Comparison of ENCODE assay signal across 26 mouse cellular contexts in the genomic region with DNA sequence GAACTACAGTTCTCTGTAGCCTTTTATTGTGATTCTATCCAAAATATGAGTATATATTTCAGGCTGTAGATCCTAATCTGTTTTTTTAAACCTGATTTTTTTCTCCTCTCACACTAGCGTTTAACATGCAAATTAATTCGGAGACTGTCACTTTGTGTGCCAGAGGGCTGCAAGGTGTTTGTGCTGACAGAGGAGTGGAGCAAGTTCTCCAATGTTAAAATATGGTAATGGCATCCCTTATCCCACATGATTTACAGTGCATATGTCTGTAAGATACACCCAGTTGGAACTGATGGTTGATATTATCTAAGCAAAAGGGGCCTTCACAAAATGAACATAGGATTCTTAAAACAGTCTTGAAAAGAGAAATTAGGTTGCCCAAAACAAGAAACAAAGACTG.
DNase-seq lines count a peak whose midpoint lies in the region; ATAC-seq and TF ChIP-seq lines count a peak whose summit lies in the region.
"Had no signal": no experiment of that assay in that cellular context is flagged by ENCODE, and none has a peak within 500 bp of the region (broad histone marks: within the 10 kb centered on the region; RNA-seq: fewer than 3 reads in every experiment).

No protein-coding gene starts in this region.

- DNase-seq in forebrain, embryonic 11.5 days (ENCODE audit: low spot score) = no peak
- DNase-seq in forebrain, embryonic 10.5 days (ENCODE audit: extremely low spot score, low spot score) = no peak
- DNase-seq in brain, embryonic 14.5 days (ENCODE audit: low read depth) = peak; percentile 58
- no peak for DNase-seq in forebrain, postnatal 0 days
- DNase-seq in layer of hippocampus, postnatal 25 days (ENCODE audit: extremely low spot score in 1 of 2, low spot score in 1 of 2) = no peak
- DNase-seq: adrenal gland, adult 8-10 months; adrenal gland, postnatal 14 days; adrenal gland, postnatal 36 days; B cell, adult 2 months; cerebellum, adult 11 months; cerebellum, adult 18-20 months; cerebellum, adult 9-11 months; cerebellum, postnatal 14 days; cerebellum, postnatal 36 days; embryo, embryonic 11 days; gastrocnemius, adult 2 months had no signal

- TF ChIP-seq CTCF in brain, embryonic 14.5 days (IDR thresholded peaks at IDR 0.05; ENCODE audit: borderline replicate concordance, extremely low read depth, insufficient read depth, insufficient read length) = no peak
- TF ChIP-seq CTCF in forebrain, postnatal 0 days (IDR thresholded peaks at IDR 0.05; ENCODE audit: low read depth) = no peak

- TF ChIP-seq POLR2A in brain, embryonic 14.5 days (IDR thresholded peaks at IDR 0.05; ENCODE audit: borderline replicate concordance, extremely low read depth, insufficient read depth, insufficient read length, poor library complexity, severe bottlenecking) = no peak

- no peak overlapping the region for H3K4me3 ChIP-seq in forebrain, embryonic 13.5 days
- H3K4me3 ChIP-seq in forebrain, embryonic 11.5 days (ENCODE audit: low read depth, low read length) = no peak overlapping the region
- no peak overlapping the region for H3K4me3 ChIP-seq in forebrain, embryonic 15.5 days
- no peak overlapping the region for H3K4me3 ChIP-seq in forebrain, embryonic 10.5 days
- no peak overlapping the region for H3K4me3 ChIP-seq in forebrain, postnatal 0 days (ENCODE audit: low read depth, low read length)
- H3K4me3 ChIP-seq: embryonic facial prominence, embryonic 13.5 days; embryonic facial prominence, embryonic 15.5 days; erythroblast, embryonic 14.5 days; gastrocnemius, adult 2 months had no signal

- no peaks in the 10 kb centered on the region for H3K4me1 ChIP-seq in forebrain, embryonic 13.5 days
- H3K4me1 ChIP-seq in forebrain, embryonic 11.5 days (replicated peaks; ENCODE audit: control insufficient read depth, insufficient read depth, low read length) = no peaks in the 10 kb centered on the region
- no peaks in the 10 kb centered on the region for H3K4me1 ChIP-seq in forebrain, embryonic 15.5 days
- no peaks in the 10 kb centered on the region for H3K4me1 ChIP-seq in forebrain, embryonic 10.5 days
- no peaks in the 10 kb centered on the region for H3K4me1 ChIP-seq in forebrain, postnatal 0 days (ENCODE audit: insufficient read depth)
- H3K4me1 ChIP-seq: embryonic facial prominence, embryonic 13.5 days; embryonic facial prominence, embryonic 15.5 days had no signal

- no peaks in the 10 kb centered on the region for H3K36me3 ChIP-seq in forebrain, embryonic 13.5 days (ENCODE audit: poor library complexity, severe bottlenecking)
- no peaks in the 10 kb centered on the region for H3K36me3 ChIP-seq in forebrain, embryonic 11.5 days (ENCODE audit: control insufficient read depth, insufficient read depth, low read length)
- H3K36me3 ChIP-seq in forebrain, embryonic 15.5 days = no peaks in the 10 kb centered on the region
- H3K36me3 ChIP-seq in forebrain, embryonic 10.5 days (replicated peaks) = no peaks in the 10 kb centered on the region
- no peaks in the 10 kb centered on the region for H3K36me3 ChIP-seq in forebrain, postnatal 0 days (ENCODE audit: insufficient read depth)
- H3K36me3 ChIP-seq: embryonic facial prominence, embryonic 13.5 days; embryonic facial prominence, embryonic 15.5 days; G1E had no signal

- no peak overlapping the region for H3K9ac ChIP-seq in forebrain, embryonic 13.5 days
- no peak overlapping the region for H3K9ac ChIP-seq in forebrain, embryonic 11.5 days (ENCODE audit: low read length)
- H3K9ac ChIP-seq in forebrain, embryonic 15.5 days (replicated peaks) = no peak overlapping the region
- H3K9ac ChIP-seq in forebrain, postnatal 0 days = no peak overlapping the region
- H3K9ac ChIP-seq: embryonic facial prominence, embryonic 13.5 days; embryonic facial prominence, embryonic 15.5 days had no signal

- no peak overlapping the region for H3K4me2 ChIP-seq in forebrain, embryonic 13.5 days
- H3K4me2 ChIP-seq in forebrain, embryonic 11.5 days (ENCODE audit: low read depth, low read length, severe bottlenecking) = no peak overlapping the region
- no peak overlapping the region for H3K4me2 ChIP-seq in forebrain, embryonic 15.5 days (replicated peaks)
- H3K4me2 ChIP-seq in forebrain, postnatal 0 days (ENCODE audit: low read depth) = no peak overlapping the region
- H3K4me2 ChIP-seq: embryonic facial prominence, embryonic 13.5 days; embryonic facial prominence, embryonic 15.5 days had no signal

- peak; percentile 73 for ATAC-seq in forebrain, embryonic 13.5 days
- no peak for ATAC-seq in forebrain, embryonic 11.5 days (replicated peaks; ENCODE audit: low FRiP score)
- ATAC-seq in forebrain, embryonic 15.5 days (replicated peaks) = peak; percentile 79
- peak; percentile 34; the same call in 1 of the 2 replicates for ATAC-seq in forebrain, postnatal 0 days
- ATAC-seq: activated CD4-positive, CD25-positive, alpha-beta regulatory T cell, adult 4 months; CD4-positive, CD25-positive, alpha-beta regulatory T cell, adult 4 months; Patski had no signal

- H3K27ac ChIP-seq in forebrain, embryonic 13.5 days = no peak overlapping the region
- H3K27ac ChIP-seq in forebrain, embryonic 11.5 days (ENCODE audit: low read depth, low read length) = no peak overlapping the region
- H3K27ac ChIP-seq in forebrain, embryonic 15.5 days (replicated peaks) = no peak overlapping the region
- H3K27ac ChIP-seq in forebrain, embryonic 10.5 days = no peak overlapping the region
- H3K27ac ChIP-seq in forebrain, postnatal 0 days (ENCODE audit: low read depth, low read length) = no peak overlapping the region
- H3K27ac ChIP-seq: embryonic facial prominence, embryonic 13.5 days; embryonic facial prominence, embryonic 15.5 days; gastrocnemius, adult 2 months had no signal

- H3K27me3 ChIP-seq in forebrain, embryonic 13.5 days = no peaks in the 10 kb centered on the region
- H3K27me3 ChIP-seq in forebrain, embryonic 11.5 days (ENCODE audit: control insufficient read depth, insufficient read depth, low read length) = no peaks in the 10 kb centered on the region
- no peaks in the 10 kb centered on the region for H3K27me3 ChIP-seq in forebrain, embryonic 15.5 days
- H3K27me3 ChIP-seq in forebrain, embryonic 10.5 days (ENCODE audit: poor library complexity, severe bottlenecking) = no peaks in the 10 kb centered on the region
- H3K27me3 ChIP-seq in forebrain, postnatal 0 days (ENCODE audit: insufficient read depth, low read length) = no peaks in the 10 kb centered on the region
- H3K27me3 ChIP-seq: CH12.LX; embryonic facial prominence, embryonic 13.5 days; embryonic facial prominence, embryonic 15.5 days; Patski had no signal

- 78% methylated on average over 2 of the region's 2 CpGs for WGBS in forebrain, embryonic 13.5 days
- 80% methylated on average over 2 of the region's 2 CpGs for WGBS in forebrain, embryonic 11.5 days
- 73% methylated on average over 2 of the region's 2 CpGs for WGBS in forebrain, embryonic 15.5 days
- WGBS in forebrain, embryonic 10.5 days = 85% methylated on average over 2 of the region's 2 CpGs
- WGBS in forebrain, postnatal 0 days = 50% methylated on average over 2 of the region's 2 CpGs

- no peaks in the 10 kb centered on the region for H3K9me3 ChIP-seq in forebrain, embryonic 13.5 days (replicated peaks)
- H3K9me3 ChIP-seq in forebrain, embryonic 11.5 days (ENCODE audit: control insufficient read depth, low read length) = no peaks in the 10 kb centered on the region
- no peaks in the 10 kb centered on the region for H3K9me3 ChIP-seq in forebrain, embryonic 15.5 days
- no peaks in the 10 kb centered on the region for H3K9me3 ChIP-seq in forebrain, embryonic 10.5 days
- no peaks in the 10 kb centered on the region for H3K9me3 ChIP-seq in forebrain, postnatal 0 days (ENCODE audit: low read length)
- H3K9me3 ChIP-seq: embryonic facial prominence, embryonic 13.5 days; embryonic facial prominence, embryonic 15.5 days; G1E had no signal
